Mouse (Mus musculus) stomach, embryonic 16.5 days (tissue): Measurements from ENCODE around the gene Exosc5. TPM values are rescaled to one million over a fixed set of nuclear protein-coding genes. Genes with fewer than 3 reads are reported as not detected.
A peak's percentile ranks its signal among the peaks of the same experiment; 100 is the strongest.

ENCODE experiments used
- ATAC-seq: fragments of 200-750 bp; cut with Nextera tagmentation; 2 replicates; pipeline ENCODE4 v1.8.0; 2017; ENCODE audit warnings: moderate number of reproducible peaks, moderate TSS enrichment; ENCODE audit not compliant: insufficient read depth, low FRiP score
- H3K27ac ChIP-seq: fragments of 300-500 bp; sonication (generic); 2 replicates; pipeline ENCODE4 v1.5.1; 2014; ENCODE audit warnings: low read length
- H3K27me3 ChIP-seq: fragments of 300-500 bp; sonication (generic); 2 replicates; pipeline ENCODE4 v1.6.1; 2014; ENCODE audit warnings: low read length, control low read depth, mixed read lengths; ENCODE audit not compliant: control insufficient read depth, insufficient read depth
- H3K36me3 ChIP-seq: fragments of 300-500 bp; sonication (generic); 2 replicates; pipeline ENCODE4 v1.6.1; 2014; ENCODE audit warnings: low read length; ENCODE audit not compliant: control insufficient read depth, insufficient read depth
- H3K4me1 ChIP-seq: fragments of 300-500 bp; sonication (generic); 2 replicates; pipeline ENCODE4 v1.6.1; 2014; ENCODE audit warnings: low read length, control low read depth, mixed read lengths; ENCODE audit not compliant: control insufficient read depth, insufficient read depth
- H3K4me2 ChIP-seq: fragments of 300-500 bp; sonication (generic); 2 replicates; pipeline ENCODE4 v1.6.1; 2014; ENCODE audit warnings: low read depth, low read length, mixed read lengths
- H3K4me3 ChIP-seq: fragments of 300-500 bp; sonication (generic); replicated peaks from 2 replicates; pipeline ENCODE4 v1.5.1; 2014; ENCODE audit warnings: mild to moderate bottlenecking, low read length
- H3K9ac ChIP-seq: fragments of 300-500 bp; sonication (generic); 2 replicates; pipeline ENCODE4 v1.6.1; 2014; ENCODE audit warnings: low read length
- H3K9me3 ChIP-seq: fragments of 300-500 bp; sonication (generic); replicated peaks from 2 replicates; pipeline ENCODE4 v1.6.1; 2016; ENCODE audit warnings: low read length, control low read depth; ENCODE audit not compliant: control insufficient read depth
- WGBS: fragments of 180-500 bp; shearing (Covaris S2); extraction: QIAGEN DNeasy Blood & Tissue Kit; methylation state at CpG from one replicate; pipeline ENCODE4 v1.1.7; 2014; 5-methylcytosine and 5-hydroxymethylcytosine counted together
- polyA plus RNA-seq: library from polyadenylated mRNA; unstranded; fragments of >200 nt; fragmentation: Nextera tagmentation; extraction: Ambion mirVana; gene quantifications from 2 replicates; pipeline ENCODE4 v1.2.1, GENCODE M21; 2015

Exosc5 gene
- polyA plus RNA-seq, 1 experiment from 2014 or later, result 73.0 TPM

- 57% methylated on average over 15 of the region's 15 CpGs for WGBS
- Histone ChIP-seq H3K9ac (no peak overlapping the region), H3K9me3 (no peaks in the 10 kb centered on the region), H3K4me3 (peak overlapping the region; percentile 65), H3K36me3 (no peaks in the 10 kb centered on the region), H3K27me3 (no peaks in the 10 kb centered on the region), H3K27ac (no peak overlapping the region), H3K4me2 (peak overlapping the region; percentile 71), H3K4me1 (peaks cover 12% of the 10 kb centered on the region)
- no peak for ATAC-seq
These were observed 22.6 kb downstream of the Exosc5 start for GRCm38 (mm10) chr7:25681341-25682231.

DNA sequence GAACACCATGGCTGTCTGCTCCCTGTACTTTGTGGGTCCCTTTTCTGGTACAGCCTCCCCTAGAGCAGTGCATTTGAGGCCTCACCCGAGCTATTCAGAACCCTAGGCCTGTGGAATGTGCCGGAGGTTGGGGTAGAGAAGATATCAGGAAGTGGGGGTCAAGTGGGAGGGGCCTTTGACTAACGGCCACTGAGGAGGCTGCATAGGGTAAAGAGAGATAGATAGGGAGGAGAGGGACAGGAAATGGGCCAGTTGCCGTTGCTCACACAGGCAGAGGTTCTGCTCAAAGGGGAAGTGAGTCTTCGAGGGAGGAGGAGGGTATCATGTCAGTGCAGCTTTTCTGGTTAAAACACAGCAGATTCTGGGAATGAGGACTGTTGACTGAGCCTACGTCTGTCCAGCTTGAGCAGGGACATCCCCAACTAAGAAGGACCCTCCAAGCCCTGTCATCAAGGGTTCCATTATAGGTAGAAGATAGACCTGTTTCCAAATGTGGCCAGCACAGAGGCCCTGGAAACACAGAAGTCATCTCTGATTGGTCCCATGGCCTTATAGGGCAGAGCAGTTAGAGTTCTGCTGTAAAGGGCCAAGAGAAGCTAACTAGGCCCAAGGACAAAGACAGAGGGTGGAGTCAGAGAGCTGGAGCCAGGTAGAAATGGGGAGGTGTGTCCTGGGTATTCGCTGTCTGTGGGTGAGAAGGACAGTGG lies 24.7 kb downstream of the Exosc5 start:
- Histone ChIP-seq H3K4me2 (no peak overlapping the region), H3K27ac (no peak overlapping the region), H3K4me3 (no peak overlapping the region), H3K9ac (no peak overlapping the region; the same call in 1 of the 2 replicates), H3K36me3 (no peaks in the 10 kb centered on the region), H3K4me1 (peaks cover 21% of the 10 kb centered on the region), H3K9me3 (no peaks in the 10 kb centered on the region), H3K27me3 (no peaks in the 10 kb centered on the region; the same call in 1 of the 2 replicates)
- WGBS, result 49% methylated on average over 7 of the region's 7 CpGs
- ATAC-seq, result no peak

DNA sequence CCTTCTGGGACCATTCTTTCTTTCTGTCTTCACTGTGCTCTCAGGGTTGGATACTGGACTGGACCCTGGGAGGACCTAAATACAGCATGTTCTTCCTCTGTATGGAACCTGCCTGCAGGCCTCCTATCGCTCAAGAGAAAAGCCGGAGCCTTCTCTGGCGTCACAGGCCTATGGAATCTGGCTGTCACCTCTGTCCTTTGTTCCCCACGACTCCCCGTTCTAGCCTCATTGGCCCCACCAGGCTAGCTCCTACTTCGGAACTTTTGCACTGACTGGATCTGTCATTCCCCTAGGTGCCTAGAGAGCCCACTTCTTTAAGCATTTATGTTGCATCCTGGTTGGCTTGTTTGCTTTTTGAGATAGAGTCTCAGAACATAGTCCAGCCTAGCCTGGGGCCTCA lies 25.7 kb downstream of the Exosc5 start:
- Histone ChIP-seq H3K9me3 (no peaks in the 10 kb centered on the region), H3K4me2 (no peak overlapping the region), H3K27ac (no peak overlapping the region), H3K9ac (no peak overlapping the region), H3K4me1 (peaks cover 28% of the 10 kb centered on the region), H3K36me3 (no peaks in the 10 kb centered on the region), H3K4me3 (no peak overlapping the region), H3K27me3 (no peaks in the 10 kb centered on the region; the same call in 1 of the 2 replicates)
- no peak for ATAC-seq
- WGBS, result 86% methylated on average over 6 of the region's 6 CpGs

DNA sequence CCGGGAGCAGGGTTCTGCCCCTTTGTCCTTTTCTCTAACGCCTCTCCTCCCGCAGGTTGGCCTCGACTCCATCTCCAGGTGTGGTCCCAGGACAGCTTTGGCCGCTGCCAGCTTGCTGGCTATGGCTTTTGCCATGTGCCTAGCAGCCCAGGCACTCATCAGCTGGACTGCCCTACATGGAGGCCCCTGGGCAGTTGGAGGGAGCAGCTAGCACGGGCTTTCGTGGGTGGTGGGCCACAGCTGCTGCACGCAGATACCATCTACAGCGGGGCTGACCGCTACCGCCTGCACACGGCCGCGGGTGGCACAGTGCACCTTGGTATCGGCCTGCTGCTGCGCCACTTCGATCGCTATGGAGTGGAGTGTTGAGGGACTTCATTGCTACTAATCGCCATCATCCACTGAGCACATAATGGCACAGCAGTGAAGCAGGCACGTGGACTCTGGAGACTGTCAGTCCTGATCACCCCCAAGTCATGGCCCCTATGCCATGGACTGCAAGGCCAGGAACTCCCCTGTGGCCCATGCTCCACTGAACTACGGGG lies 27.0 kb downstream of the Exosc5 start:
- Histone ChIP-seq H3K27me3 (no peaks in the 10 kb centered on the region; the same call in 1 of the 2 replicates), H3K4me2 (peak overlapping the region; percentile 98; the same call in 1 of the 2 replicates), H3K4me1 (peaks cover 21% of the 10 kb centered on the region), H3K4me3 (peak overlapping the region; percentile 54), H3K9ac (peak overlapping the region; percentile 83), H3K27ac (no peak overlapping the region), H3K9me3 (no peaks in the 10 kb centered on the region), H3K36me3 (no peaks in the 10 kb centered on the region)
- no peak for ATAC-seq
- WGBS, result 75% methylated on average over 21 of the region's 21 CpGs

DNA sequence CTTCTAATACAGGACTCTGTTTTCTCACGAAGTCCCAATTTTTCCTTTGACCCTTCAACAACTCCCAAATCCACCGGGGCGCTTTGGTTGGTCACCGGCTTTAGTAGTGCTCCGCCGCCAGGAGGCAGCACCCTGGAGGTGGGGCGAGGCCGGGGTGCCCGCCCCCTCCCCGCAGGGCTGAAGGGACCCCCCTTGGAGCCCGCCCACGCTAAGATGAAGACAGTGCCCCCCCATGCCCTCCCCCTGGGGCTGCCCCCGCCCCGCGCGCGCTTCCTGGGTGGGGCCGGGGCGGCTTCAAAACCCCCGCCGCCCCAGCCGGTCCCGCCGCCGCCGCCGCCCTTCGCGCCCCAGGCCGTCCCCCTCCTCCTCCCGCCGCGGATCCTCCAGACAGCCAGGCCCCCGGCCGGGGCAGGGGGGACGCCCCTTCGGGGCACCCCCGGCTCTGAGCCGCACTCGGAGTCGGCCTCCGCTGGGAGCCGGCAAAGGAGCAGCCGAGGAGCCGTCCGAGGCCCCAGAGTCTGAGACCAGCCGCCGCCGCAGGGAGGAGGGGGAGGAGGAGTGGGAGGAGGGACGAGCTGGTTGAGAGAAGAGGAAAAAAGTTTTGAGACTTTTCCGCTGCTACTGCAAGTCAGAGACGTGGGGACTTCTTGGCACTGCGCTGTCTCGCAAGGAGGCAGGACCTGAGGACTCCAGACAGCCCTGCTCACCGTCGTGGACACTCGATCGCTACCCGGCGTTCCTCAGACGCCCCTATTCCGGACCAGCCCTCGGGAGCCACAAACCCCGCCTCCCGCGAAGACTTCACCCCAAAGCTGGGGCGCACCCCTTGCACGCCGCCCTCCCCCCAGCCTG lies 27.9 kb downstream of the Exosc5 start, which contains the start of gene Tgfb1:
Tgfb1 (plus strand) TSS at position 323 of the 852 bp plus-strand sequence.
- Histone ChIP-seq H3K4me3 (peak within 1 kb of the TSS; percentile 54), H3K27me3 (no peaks in the 10 kb centered on the region; the same call in 1 of the 2 replicates), H3K27ac (peak within 1 kb of the TSS; percentile 83), H3K9ac (peak within 1 kb of the TSS; percentile 83), H3K4me1 (peaks cover 16% of the 10 kb centered on the region), H3K4me2 (peak within 1 kb of the TSS; percentile 98), H3K36me3 (no peaks in the 10 kb centered on the region), H3K9me3 (no peaks in the 10 kb centered on the region)
- peak; percentile 52 for ATAC-seq
- WGBS, result under 1% methylated on average over 53 of the region's 69 CpGs

DNA sequence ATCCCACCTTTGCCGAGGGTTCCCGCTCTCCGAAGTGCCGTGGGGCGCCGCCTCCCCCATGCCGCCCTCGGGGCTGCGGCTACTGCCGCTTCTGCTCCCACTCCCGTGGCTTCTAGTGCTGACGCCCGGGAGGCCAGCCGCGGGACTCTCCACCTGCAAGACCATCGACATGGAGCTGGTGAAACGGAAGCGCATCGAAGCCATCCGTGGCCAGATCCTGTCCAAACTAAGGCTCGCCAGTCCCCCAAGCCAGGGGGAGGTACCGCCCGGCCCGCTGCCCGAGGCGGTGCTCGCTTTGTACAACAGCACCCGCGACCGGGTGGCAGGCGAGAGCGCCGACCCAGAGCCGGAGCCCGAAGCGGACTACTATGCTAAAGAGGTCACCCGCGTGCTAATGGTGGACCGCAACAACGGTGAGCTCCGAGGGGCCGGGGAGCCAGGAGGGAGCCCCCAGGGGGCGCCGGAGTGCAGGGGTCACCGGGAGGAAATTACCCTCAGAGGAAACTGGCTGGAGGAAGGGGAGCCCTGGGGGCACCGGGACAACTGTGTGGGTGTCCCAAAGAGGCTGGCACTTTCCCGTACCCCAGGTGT lies 28.9 kb downstream of the Exosc5 start:
- no peaks in the 10 kb centered on the region; the same call in 1 of the 2 replicates for H3K27me3 ChIP-seq
- H3K4me2 ChIP-seq, result peak overlapping the region; percentile 98
- 0 out of 2 replicates have a peak, but pooled peaks cover under 1% of the 10 kb centered on the region for H3K36me3 ChIP-seq
- WGBS, result under 1% methylated on average over 47 of the region's 47 CpGs
- H3K27ac ChIP-seq, result peak overlapping the region; percentile 83; the same call in 1 of the 2 replicates
- H3K9ac ChIP-seq, result peak overlapping the region; percentile 83
- peaks cover 16% of the 10 kb centered on the region for H3K4me1 ChIP-seq
- no peak for ATAC-seq
- H3K9me3 ChIP-seq, result no peaks in the 10 kb centered on the region
- H3K4me3 ChIP-seq, result peak overlapping the region; percentile 54

- Histone ChIP-seq H3K27ac (peak overlapping the region; percentile 83), H3K4me1 (peaks cover 16% of the 10 kb centered on the region), H3K27me3 (no peaks in the 10 kb centered on the region; the same call in 1 of the 2 replicates), H3K9ac (peak overlapping the region; percentile 83), H3K4me3 (peak overlapping the region; percentile 54), H3K9me3 (no peaks in the 10 kb centered on the region), H3K4me2 (peak overlapping the region; percentile 98), H3K36me3 (0 out of 2 replicates have a peak, but pooled peaks cover 4% of the 10 kb centered on the region)
- ATAC-seq, result peak; percentile 83
- WGBS, result under 1% methylated on average over 51 of the region's 52 CpGs
These were observed 30.0 kb downstream of the Exosc5 start for GRCm38 (mm10) chr7:25688810-25689586.
